Mouse (Mus musculus): ENCODE results near the gene Olfr71. TPM values are rescaled to one million over a fixed set of nuclear protein-coding genes. Genes with fewer than 3 reads are reported as not detected.

The Olfr71 gene
- total RNA-seq, 2 experiments from 2014 or later, result not detected

DNA sequence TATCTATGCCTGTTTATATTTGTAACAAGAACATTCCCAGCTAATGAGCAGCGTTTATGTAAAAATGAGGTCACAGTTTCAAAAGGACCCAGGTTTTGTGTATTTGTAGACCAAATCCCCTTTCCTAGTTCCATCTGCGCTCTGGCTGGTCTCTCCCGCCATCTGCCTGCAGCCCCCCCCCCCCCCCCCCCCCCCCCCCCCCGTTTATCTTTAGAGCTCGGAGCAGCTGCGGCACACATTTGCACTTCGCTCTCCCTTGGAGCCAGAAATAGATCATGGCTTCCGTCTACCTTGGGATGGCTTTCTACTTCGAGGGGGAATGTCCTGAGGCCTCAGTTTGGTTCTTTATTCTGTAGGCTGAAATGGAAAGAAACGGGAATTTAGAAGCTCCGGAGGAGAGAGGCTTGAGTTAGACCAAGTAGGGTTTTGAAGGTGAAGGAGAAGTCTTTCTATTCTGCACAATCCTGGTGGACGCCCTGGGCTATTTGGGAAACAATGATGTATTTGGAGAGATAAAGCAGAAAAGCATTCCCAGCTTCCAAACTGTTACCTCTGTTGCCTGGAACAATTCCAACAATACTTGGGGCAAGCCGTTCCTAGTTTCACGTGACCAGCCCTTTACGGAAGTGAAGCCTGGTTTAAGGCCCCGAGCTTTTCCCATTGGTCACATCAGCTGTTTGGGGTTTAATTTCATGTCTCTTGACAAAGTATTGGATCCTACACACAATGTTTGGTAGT lies 10.6 kb upstream of the Olfr71 start:
- no peak for DNase-seq (ENCODE audit: low spot score in 2 of 2)

GRCm38 (mm10) chr4:43713652-43714219 lies 3.7 kb upstream of the Olfr71 start:
- DNase-seq (ENCODE audit: low spot score in 2 of 2), result no peak

GRCm38 (mm10) chr4:43711821-43712220 lies 1.8 kb upstream of the Olfr71 start:
- peak; percentile 84 to 90 for DNase-seq (ENCODE audit: low spot score in 2 of 2)

GRCm38 (mm10) chr4:43705991-43706390 lies 4.1 kb downstream of the Olfr71 start:
- no peak for DNase-seq (ENCODE audit: low spot score in 2 of 2)

DNA sequence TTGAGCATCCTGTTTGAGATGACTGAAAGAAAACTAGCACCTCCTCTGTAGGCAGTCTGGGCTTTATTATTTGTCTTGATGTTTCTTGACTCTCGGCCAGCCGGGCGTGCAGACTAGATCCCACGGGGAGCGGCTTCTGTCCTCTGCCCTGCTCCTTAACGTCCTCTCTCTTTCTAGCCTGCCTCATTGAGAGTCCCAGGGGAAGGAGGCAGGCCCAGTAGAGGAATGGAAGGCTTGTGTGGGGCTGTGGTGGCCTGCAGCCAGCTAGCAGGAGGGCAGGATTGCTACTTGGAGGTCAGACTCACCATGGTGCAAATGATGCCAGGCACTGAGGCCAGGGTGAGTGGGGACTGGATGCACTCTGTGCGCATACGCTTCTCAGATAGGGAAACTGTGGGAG lies 6.2 kb downstream of the Olfr71 start:
- DNase-seq (ENCODE audit: low spot score in 2 of 2), result no peak

- DNase-seq (ENCODE audit: low spot score in 2 of 2), result no peak
Observed at GRCm38 (mm10) chr4:43703439-43703838, 6.6 kb downstream of the Olfr71 start.

GRCm38 (mm10) chr4:43700707-43701106 lies 9.3 kb downstream of the Olfr71 start, which contains the start of gene Olfr70:
Olfr70 (minus strand) TSS chr4:43700807.
- DNase-seq (ENCODE audit: low spot score in 2 of 2), result no peak

DNA sequence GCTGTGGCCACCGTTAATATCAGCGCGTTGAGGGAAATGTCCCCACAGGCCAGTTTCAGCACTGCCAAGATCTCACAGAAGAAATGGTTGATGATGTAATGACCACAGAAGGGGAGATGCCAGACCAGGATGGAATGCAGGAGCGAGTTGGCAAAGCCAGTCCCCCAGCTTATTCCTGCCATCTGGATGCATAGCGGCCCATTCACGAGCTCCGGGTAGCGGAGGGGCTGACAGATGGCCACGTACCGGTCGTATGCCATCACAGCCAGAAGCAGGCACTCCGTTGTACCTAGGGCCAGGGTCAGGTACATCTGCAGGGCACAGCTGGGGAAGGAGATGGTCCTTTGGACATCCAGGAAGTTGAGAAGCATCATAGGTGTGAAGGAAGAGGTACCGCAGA lies 13.5 kb downstream of the Olfr71 start:
- DNase-seq (ENCODE audit: low spot score in 2 of 2), result no peak

- no peak for DNase-seq (ENCODE audit: low spot score in 2 of 2)
Observed at GRCm38 (mm10) chr4:43695249-43695671, 14.8 kb downstream of the Olfr71 start.

- no peak for DNase-seq (ENCODE audit: low spot score in 2 of 2)
Observed at GRCm38 (mm10) chr4:43694439-43695248, 15.4 kb downstream of the Olfr71 start.

- peak in 1 of 2 experiments; percentile 40 for DNase-seq (ENCODE audit: low spot score in 2 of 2)
Observed at GRCm38 (mm10) chr4:43693806-43694241, 16.2 kb downstream of the Olfr71 start.

GRCm38 (mm10) chr4:43691026-43691425 lies 19.0 kb downstream of the Olfr71 start:
- no peak for DNase-seq (ENCODE audit: low spot score in 2 of 2)

DNA sequence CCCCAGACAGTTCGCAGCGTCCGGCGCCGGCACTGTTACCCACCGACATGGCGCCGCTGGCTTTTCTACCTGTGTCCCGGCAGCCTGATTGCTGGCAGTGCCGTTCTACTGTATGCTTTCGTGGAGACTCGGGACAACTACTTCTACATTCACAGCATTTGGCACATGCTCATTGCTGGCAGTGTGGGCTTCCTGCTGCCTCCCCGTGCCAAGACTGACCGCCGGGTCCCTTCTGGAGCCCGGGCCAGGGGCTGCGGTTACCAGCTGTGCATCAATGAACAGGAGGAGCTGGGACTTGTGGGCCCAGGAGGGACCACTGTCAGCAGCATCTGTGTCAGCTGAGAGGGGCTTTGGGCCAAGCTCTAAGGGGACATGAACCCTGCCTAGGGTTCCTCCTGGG lies 20.0 kb downstream of the Olfr71 start:
- no peak for DNase-seq (ENCODE audit: low spot score in 2 of 2)

GRCm38 (mm10) chr4:43679416-43680043 lies 30.5 kb downstream of the Olfr71 start:
- peak; percentile 24 to 36 for DNase-seq (ENCODE audit: low spot score in 2 of 2)

DNA sequence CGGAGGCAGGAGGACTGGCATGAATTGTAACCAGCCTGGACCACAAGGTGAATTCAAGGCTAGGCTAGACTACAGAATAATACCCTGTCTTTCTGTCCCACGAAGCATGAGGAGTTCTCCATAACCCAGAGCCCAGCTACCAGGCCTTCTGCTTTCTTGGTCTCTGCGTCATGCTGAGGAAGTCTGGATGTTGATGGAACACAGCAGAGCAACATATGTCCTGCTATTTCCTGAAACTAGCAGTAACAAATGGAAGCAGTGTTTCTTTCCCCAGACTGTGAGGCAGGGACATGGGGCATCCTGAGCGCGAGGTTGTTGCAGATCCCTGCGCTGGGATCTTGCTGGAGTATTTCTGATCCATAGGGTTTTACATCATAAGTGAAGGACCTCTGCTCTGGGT lies 31.5 kb downstream of the Olfr71 start:
- no peak for DNase-seq (ENCODE audit: low spot score in 2 of 2)

DNA sequence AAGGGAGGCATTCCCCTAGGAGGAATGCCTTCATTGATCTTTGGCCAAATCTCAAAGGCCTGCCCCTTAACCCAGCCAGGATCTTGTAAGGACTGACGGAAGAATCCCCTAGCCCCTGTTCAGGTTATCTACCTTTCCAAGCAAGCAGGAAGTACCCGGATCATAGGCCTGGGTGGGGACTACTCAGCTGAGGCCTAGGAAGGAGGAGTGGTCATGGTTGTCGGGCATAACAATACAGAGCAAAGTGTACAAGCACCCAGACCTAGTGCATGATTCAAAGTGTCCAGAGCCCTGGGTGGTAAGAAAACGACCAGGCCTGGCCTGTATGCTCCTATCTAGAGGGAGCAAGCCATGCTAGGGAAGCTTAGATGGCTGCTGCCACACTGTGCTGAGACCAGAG lies 34.4 kb downstream of the Olfr71 start:
- no peak for DNase-seq (ENCODE audit: low spot score in 2 of 2)

GRCm38 (mm10) chr4:43674974-43675373 lies 35.1 kb downstream of the Olfr71 start:
- DNase-seq (ENCODE audit: low spot score in 2 of 2), result no peak

GRCm38 (mm10) chr4:43673703-43674102 lies 36.4 kb downstream of the Olfr71 start:
- no peak for DNase-seq (ENCODE audit: low spot score in 2 of 2)

DNA sequence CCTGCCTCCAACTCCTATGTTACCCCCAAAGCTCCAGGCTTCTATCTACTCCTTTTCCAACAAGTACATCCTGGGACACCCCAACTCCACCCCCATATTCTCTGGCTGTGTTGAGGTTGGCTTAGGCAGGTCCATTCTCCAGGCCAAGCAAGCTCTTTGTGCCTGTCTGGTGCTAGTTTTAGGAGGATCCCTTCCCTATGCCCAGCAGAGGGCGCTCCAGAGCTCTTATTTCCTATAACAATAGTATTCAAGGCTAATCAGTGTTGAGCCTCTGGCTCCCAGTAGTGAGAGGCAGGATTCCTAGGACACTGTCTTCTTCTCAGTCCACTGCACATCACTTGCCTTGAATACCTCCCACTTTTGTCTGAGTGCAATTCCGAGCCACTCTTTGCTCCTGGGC lies 38.0 kb downstream of the Olfr71 start:
- DNase-seq (ENCODE audit: low spot score in 2 of 2), result peak; percentile 88 to 94

- peak in 1 of 2 experiments; percentile 77 for DNase-seq (ENCODE audit: low spot score in 2 of 2)
Observed at GRCm38 (mm10) chr4:43669428-43669794, 40.6 kb downstream of the Olfr71 start.

DNA sequence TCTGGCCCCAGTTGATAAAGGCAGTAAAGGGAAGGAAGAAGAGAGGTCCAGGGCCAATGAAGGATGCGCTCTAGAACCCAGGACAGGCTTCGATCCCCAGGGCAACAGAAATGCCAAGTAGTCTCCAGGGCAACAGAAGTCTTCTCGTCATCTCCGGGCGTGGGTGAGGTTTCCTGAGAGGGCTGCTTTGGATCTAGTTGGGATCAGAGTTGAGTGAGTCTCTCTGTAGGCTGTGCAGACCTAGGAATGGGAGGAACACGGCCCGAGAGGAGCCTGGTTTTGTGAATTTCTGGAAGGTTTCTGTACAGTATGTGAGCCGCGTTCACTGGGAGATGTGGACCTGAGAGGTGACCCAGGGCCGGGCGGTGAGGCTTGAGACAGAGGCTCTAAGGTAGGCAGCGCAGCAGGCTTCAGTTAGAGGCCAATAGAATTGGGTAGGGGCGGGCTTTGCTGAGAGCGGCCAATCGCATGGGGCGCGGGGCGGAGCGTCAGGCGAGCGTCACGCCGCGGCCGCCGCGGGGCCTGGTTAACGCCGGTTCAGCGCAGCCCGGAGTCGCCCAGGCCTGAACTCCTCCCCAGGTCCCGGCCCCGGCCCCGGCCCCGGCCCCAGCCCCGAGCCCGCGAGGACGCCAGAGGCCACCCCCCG lies 41.1 kb downstream of the Olfr71 start, which contains the start of the genes Tmem8b and Fam221b:
Gene Tmem8b (plus strand): TSS at position 190 of the 646 bp plus-strand sequence.
Gene Fam221b (minus strand): TSS at position 364 of the 646 bp plus-strand sequence.
- peak; percentile 84 to 87 for DNase-seq (ENCODE audit: low spot score in 2 of 2)

All from adrenal gland, adult 18-20 months (tissue).